Mouse (Mus musculus): Measurements from ENCODE around the gene Tmx1. TPM values are rescaled to one million over a fixed set of nuclear protein-coding genes. Genes with fewer than 3 reads are reported as not detected.

Tmx1 gene
- polyA plus RNA-seq (2015; fragmentation: Nextera tagmentation; extraction: Ambion mirVana): 30.1 and 35.0 TPM in 2 replicates

DNA sequence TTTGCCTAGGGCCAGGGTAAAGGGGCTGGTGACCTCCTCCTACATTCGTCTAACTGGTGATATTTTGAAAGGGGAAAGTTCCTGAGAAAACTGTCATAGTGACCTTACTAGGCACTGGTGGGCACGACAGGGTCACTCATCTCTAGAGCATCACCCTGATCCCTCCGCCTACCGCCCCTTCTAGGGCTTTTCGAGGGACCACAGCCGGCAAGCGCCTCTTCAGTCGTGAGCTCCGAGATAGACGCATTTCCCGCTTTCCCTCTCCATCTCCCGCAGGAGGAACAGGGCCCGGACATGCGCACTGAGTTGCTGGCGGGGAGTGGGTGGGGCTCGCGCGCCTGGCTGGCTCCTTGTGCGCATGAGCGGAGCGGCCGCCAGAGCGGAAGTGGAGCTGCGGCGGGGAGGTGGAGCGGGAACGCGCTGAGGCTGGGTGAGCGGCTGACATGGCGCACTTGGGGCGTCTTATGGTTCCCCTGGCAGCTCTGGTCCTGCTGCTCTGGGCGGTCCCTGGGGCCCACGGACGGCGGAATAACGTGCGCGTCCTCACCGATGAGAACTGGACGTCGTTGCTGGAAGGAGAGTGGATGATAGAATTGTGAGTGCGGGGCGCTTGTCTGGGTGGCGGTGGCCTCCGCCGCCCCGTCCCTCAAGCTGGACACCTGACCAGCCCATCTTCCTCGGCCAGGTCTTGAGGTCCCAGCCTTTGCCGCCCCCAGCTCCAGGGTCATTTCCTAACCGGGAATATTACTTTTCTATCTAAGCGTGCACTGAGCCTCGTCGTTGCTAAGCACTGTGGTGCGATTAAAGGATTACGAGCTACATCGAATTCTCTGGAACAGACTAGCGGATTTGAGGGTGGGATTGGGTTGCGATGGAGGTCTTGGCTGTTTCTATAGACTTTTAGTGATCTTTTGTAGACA is at the start of gene Tmx1:
Tmx1 (plus strand) TSS at position 370 of the 920 bp plus-strand sequence.

Other genes with a start within 250 kb of the Tmx1 start
- gene Pygl, start 221.6 kb upstream of the Tmx1 start, polyA plus RNA-seq (2015; fragmentation: Nextera tagmentation; extraction: Ambion mirVana): 7.4 and 17.8 TPM in 2 replicates
- gene Trim9, start 105.5 kb upstream of the Tmx1 start, polyA plus RNA-seq (2015; fragmentation: Nextera tagmentation; extraction: Ambion mirVana): 0.23 and 0.26 TPM in 2 replicates

All from skeletal muscle tissue, postnatal 0 days (tissue).